Mouse (Mus musculus) cerebral cortex, adult 2 months (tissue): ENCODE measurements around the gene Ptcd3.

Experiments
- WGBS: fragments of 180-500 bp; shearing (Covaris S2); methylation state at CpG from one replicate; pipeline ENCODE4 v1.1.7; 2018; 5-methylcytosine and 5-hydroxymethylcytosine counted together

Ptcd3 gene

GRCm38 (mm10) chr6:71868809-71869208 lies 39.7 kb downstream of the Ptcd3 start:
- 97% methylated on average over 1 of the region's 1 CpGs for WGBS

GRCm38 (mm10) chr6:71867751-71868150 lies 40.8 kb downstream of the Ptcd3 start:
- WGBS, result 79% methylated on average over 2 of the region's 2 CpGs

- 95% methylated on average over 6 of the region's 6 CpGs for WGBS
Measured at GRCm38 (mm10) chr6:71846906-71847305, 61.6 kb downstream of the Ptcd3 start.

GRCm38 (mm10) chr6:71840597-71841290 lies 67.8 kb downstream of the Ptcd3 start:
- WGBS, result 94% methylated on average over 1 of the region's 1 CpGs

GRCm38 (mm10) chr6:71836811-71837210 lies 71.7 kb downstream of the Ptcd3 start:
- WGBS, result 71% methylated on average over 2 of the region's 2 CpGs

- WGBS, result 2% methylated on average over 21 of the region's 21 CpGs
Measured at GRCm38 (mm10) chr6:71831581-71831960, 77.0 kb downstream of the Ptcd3 start.

- WGBS, result under 1% methylated on average over 64 of the region's 64 CpGs
Measured at GRCm38 (mm10) chr6:71830690-71831580, 77.6 kb downstream of the Ptcd3 start, which contains the start of gene Immt. Immt (plus strand) TSS chr6:71831331.
